Mouse (Mus musculus) lung, embryonic 14.5 days (tissue): Measurements from ENCODE around the gene Atp11c. TPM values are rescaled to one million over a fixed set of nuclear protein-coding genes. Genes with fewer than 3 reads are reported as not detected.

ENCODE experiments used
- ATAC-seq: fragments of 200-750 bp; cut with Nextera tagmentation; 2 replicates; pipeline ENCODE4 v1.8.0; 2017; ENCODE audit warnings: mild to moderate bottlenecking, moderate TSS enrichment, moderate library complexity; ENCODE audit not compliant: insufficient read depth
- DNase-seq: peaks from one replicate; pipeline ENCODE4 v3.0.0-alpha.2; 2015
- H3K27ac ChIP-seq: fragments of 300-500 bp; sonication (generic); 2 replicates; pipeline ENCODE4 v1.5.1; 2014; ENCODE audit warnings: low read depth, mild to moderate bottlenecking, moderate library complexity
- H3K27me3 ChIP-seq: fragments of 300-500 bp; sonication (generic); 2 replicates; pipeline ENCODE4 v1.6.1; 2014; ENCODE audit warnings: low read length, control low read depth; ENCODE audit not compliant: insufficient read depth
- H3K36me3 ChIP-seq: fragments of 300-500 bp; sonication (generic); 2 replicates; pipeline ENCODE4 v1.6.1; 2014; ENCODE audit warnings: control low read depth; ENCODE audit not compliant: insufficient read depth
- H3K4me1 ChIP-seq: fragments of 300-500 bp; sonication (generic); 2 replicates; pipeline ENCODE4 v1.6.1; 2014; ENCODE audit warnings: antibody characterized with exemption, control low read depth; ENCODE audit not compliant: insufficient read depth
- H3K4me2 ChIP-seq: fragments of 300-500 bp; sonication (generic); 2 replicates; pipeline ENCODE4 v1.6.1; 2014; ENCODE audit warnings: mild to moderate bottlenecking
- H3K4me3 ChIP-seq: fragments of 300-500 bp; sonication (generic); 2 replicates; pipeline ENCODE4 v1.5.1; 2014; ENCODE audit warnings: low read depth, low read length
- H3K9ac ChIP-seq: fragments of 300-500 bp; sonication (generic); 2 replicates; pipeline ENCODE4 v1.6.1; 2014
- H3K9me3 ChIP-seq: fragments of 300-500 bp; sonication (generic); 2 replicates; pipeline ENCODE4 v1.6.1; 2016; ENCODE audit warnings: low read depth, low read length, control low read depth
- CTCF ChIP-seq: IDR thresholded peaks from 2 replicates; pipeline ENCODE4 v1.5.1; 2016; ENCODE audit warnings: antibody characterized with exemption, low read depth
- WGBS: fragments of 180-500 bp; shearing (Covaris S2); extraction: QIAGEN DNeasy Blood & Tissue Kit; methylation state at CpG from one replicate; pipeline ENCODE4 v1.1.7; 2014; 5-methylcytosine and 5-hydroxymethylcytosine counted together
- microRNA counts: library from miRNA; unstranded; fragments of <30 nt; microRNA quantifications from one replicate; lab custom pipeline; 2016
- microRNA-seq: library from miRNA; unstranded; fragments of <30 nt; microRNA quantifications from one replicate; pipeline ENCODE4, GENCODE M21; 2016; ENCODE audit warnings: borderline number of aligned reads
- polyA plus RNA-seq: library from polyadenylated mRNA; unstranded; fragments of >200 nt; fragmentation: Nextera tagmentation; extraction: Ambion mirVana; gene quantifications from 2 replicates; pipeline ENCODE4 v1.2.1, GENCODE M21; 2014

Atp11c gene
- polyA plus RNA-seq, 1 experiment from 2014 or later, result 12.9 TPM

DNA sequence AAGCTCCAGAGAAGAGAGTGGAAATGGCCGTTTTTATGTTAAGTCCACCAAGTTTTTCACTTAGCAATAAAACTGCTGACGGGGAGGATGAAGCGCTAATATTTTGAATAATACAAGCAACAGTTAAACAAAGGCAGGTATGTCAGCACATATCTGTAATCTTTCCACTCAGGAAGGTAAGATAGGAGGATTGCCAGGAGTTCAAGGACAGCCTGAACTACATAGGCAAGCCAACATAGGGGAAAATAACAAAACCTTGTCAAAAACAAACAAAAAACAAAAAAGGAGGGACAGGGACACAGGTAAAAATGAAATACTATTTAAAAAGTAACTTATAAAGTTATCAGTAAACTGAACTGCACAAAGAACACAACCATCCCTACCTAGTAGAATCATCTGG is 274.8 kb downstream of the Atp11c start:
- no peaks in the 10 kb centered on the region for H3K9me3 ChIP-seq
- no peak for DNase-seq
- H3K4me1 ChIP-seq, result no peaks in the 10 kb centered on the region
- WGBS, result 93% methylated on average over 3 of the region's 3 CpGs
- H3K4me2 ChIP-seq, result no peak overlapping the region
- H3K4me3 ChIP-seq, result no peak overlapping the region
- no peaks in the 10 kb centered on the region for H3K36me3 ChIP-seq
- H3K27ac ChIP-seq, result no peak overlapping the region
- no peaks in the 10 kb centered on the region for H3K27me3 ChIP-seq
- no peak overlapping the region for H3K9ac ChIP-seq
- no peak for TF ChIP-seq CTCF
- no peak for ATAC-seq

DNA sequence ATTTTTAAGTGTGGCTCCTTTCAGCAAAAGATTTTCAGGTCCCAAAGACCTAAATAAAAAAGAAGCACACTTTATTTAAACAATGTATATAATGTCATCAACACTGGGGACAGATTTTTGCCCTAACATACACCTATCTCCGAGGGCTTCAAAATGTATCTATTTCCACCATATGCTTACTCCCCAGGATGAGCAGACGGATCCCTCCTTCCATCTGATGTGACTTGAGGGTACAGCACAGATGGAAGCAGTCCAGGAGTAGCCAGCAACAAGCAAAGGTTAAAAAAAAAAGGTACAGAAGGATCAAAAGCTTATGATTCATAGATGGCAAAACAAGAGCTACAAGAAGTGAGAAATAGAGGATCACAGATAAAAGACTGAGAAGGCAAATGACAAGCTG is 300.2 kb downstream of the Atp11c start:
- no peak overlapping the region for H3K4me2 ChIP-seq
- DNase-seq, result no peak
- no peak overlapping the region for H3K27ac ChIP-seq
- no peak overlapping the region for H3K9ac ChIP-seq
- 72% methylated on average over 2 of the region's 2 CpGs for WGBS
- no peaks in the 10 kb centered on the region for H3K4me1 ChIP-seq
- no peaks in the 10 kb centered on the region for H3K27me3 ChIP-seq
- H3K36me3 ChIP-seq, result no peaks in the 10 kb centered on the region
- no peak for ATAC-seq
- H3K9me3 ChIP-seq, result no peaks in the 10 kb centered on the region
- TF ChIP-seq CTCF, result no peak
- no peak overlapping the region for H3K4me3 ChIP-seq

DNA sequence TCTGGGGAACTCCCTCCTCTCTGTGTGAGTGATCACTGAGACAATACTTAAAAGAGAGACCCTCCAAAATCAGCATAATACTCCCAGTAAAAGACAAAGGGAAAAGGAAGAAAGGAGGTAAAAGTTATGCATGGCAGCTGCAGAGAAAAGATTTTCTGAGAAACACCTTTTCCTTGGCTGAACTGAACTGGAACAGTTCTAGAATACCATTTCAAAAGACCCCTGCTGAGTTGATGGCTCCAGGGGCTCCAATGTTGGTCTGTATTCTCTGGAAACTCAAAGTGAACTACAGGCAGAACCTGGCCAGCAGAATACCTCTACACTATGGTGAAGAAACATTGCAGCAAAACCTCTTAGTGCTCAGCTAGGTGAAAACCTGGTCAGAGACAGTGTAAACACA is 337.2 kb downstream of the Atp11c start:
- no peak for TF ChIP-seq CTCF
- Histone ChIP-seq H3K9ac (no peak overlapping the region), H3K9me3 (no peaks in the 10 kb centered on the region), H3K4me1 (no peaks in the 10 kb centered on the region), H3K27me3 (no peaks in the 10 kb centered on the region), H3K36me3 (no peaks in the 10 kb centered on the region), H3K27ac (no peak overlapping the region), H3K4me2 (no peak overlapping the region), H3K4me3 (no peak overlapping the region)
- DNase-seq, result no peak
- ATAC-seq, result no peak

DNA sequence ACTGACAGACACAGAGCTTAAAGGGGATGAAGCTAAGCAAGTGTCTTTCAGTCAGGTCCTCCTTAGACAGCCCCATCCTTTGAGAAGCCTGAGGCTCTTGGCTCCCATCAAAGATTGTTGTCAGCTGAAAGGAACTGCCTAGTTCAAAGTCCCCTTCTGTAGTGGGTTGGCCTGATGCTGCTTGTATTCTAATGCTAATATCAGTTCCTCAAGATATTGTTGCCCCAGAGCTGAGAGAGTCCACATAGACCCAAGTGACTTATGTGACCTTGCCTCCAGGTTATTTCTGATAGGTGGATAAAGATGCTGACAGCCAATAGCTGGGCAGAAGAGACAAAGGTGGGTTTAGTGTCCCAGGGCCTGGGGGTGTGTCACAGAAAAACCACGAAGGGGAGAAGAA is 404.8 kb downstream of the Atp11c start:
- 39% methylated on average over 1 of the region's 1 CpGs for WGBS
- Histone ChIP-seq H3K4me2 (no peak overlapping the region), H3K9me3 (no peaks in the 10 kb centered on the region), H3K9ac (no peak overlapping the region), H3K36me3 (no peaks in the 10 kb centered on the region), H3K4me1 (no peaks in the 10 kb centered on the region), H3K4me3 (no peak overlapping the region), H3K27me3 (no peaks in the 10 kb centered on the region), H3K27ac (no peak overlapping the region)
- ATAC-seq, result no peak
- no peak for DNase-seq
- no peak for TF ChIP-seq CTCF

DNA sequence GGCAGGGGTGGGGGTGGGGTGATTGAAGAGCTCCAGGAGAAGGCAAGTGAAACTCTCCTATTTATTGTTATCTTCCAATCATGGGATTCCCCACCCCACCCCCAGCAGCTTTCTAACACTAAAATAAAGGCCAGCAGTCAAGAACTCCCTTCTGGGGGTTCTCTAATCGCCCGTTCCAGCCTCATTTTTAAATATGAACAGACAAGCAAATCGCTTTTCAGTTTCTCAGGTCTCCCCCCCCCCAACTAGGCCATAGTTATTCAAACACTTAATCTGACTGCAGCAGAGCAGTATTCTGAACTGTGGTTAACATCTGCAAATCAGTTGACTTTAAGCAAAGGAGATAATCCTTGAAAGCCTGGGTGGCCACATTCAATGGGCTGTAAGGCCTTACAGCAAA is 409.9 kb downstream of the Atp11c start:
- ATAC-seq, result no peak
- H3K4me2 ChIP-seq, result no peak overlapping the region
- H3K9me3 ChIP-seq, result no peaks in the 10 kb centered on the region
- H3K36me3 ChIP-seq, result no peaks in the 10 kb centered on the region
- H3K27me3 ChIP-seq, result no peaks in the 10 kb centered on the region
- no peak overlapping the region for H3K4me3 ChIP-seq
- TF ChIP-seq CTCF, result no peak
- WGBS, result 58% methylated on average over 3 of the region's 3 CpGs
- H3K9ac ChIP-seq, result no peak overlapping the region
- no peaks in the 10 kb centered on the region for H3K4me1 ChIP-seq
- no peak overlapping the region for H3K27ac ChIP-seq
- no peak for DNase-seq

DNA sequence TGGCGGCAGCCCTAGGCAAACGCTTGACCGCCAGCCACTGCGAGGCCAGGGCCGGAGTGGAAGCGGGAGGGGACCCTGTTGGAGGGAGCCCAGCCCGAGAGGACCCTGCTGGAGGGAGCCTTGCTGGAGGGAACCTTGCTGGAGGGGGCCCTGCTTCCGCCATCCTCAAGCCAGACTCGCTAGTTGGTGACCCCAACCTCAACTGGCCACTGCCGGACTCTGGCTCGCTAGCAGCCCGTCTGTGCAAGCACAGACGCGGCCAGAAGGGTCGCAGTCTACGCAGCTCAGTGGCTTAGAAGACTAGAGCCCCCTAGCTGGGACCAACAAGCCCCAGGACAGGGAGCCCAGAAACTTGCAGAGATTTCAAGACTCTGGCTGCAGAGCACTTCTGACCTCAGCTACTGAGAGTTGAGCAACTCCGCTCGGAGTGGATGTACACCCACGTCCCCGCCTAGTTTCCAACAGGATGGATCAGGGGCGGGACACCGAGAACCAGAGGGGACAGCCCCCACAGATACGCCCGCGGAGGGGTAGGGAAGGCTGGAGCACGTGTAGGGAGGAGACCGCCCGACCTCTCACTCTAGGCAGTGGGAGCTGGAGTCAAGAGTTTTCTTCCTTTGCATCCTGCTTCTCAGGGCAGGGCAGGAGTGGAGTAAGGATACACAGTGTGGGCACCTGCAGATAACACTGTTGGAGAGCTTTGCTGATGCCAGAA is 413.6 kb downstream of the Atp11c start, which contains the start of gene Mcf2:
Gene Mcf2, minus strand, starts transcription at position 346 of the 715 bp plus-strand sequence.
- Histone ChIP-seq H3K27ac (no peak within 1 kb of the TSS), H3K4me3 (peak within 1 kb of the TSS; percentile 28), H3K27me3 (no peaks in the 10 kb centered on the region), H3K4me1 (no peaks in the 10 kb centered on the region), H3K9ac (no peak within 1 kb of the TSS), H3K4me2 (peak within 1 kb of the TSS; percentile 61), H3K36me3 (no peaks in the 10 kb centered on the region), H3K9me3 (no peaks in the 10 kb centered on the region)
- no peak for TF ChIP-seq CTCF
- DNase-seq (peak; percentile 15), ATAC-seq (peak; percentile 82; the same call in 1 of the 2 replicates)
- 10% methylated on average over 28 of the region's 28 CpGs for WGBS

DNA sequence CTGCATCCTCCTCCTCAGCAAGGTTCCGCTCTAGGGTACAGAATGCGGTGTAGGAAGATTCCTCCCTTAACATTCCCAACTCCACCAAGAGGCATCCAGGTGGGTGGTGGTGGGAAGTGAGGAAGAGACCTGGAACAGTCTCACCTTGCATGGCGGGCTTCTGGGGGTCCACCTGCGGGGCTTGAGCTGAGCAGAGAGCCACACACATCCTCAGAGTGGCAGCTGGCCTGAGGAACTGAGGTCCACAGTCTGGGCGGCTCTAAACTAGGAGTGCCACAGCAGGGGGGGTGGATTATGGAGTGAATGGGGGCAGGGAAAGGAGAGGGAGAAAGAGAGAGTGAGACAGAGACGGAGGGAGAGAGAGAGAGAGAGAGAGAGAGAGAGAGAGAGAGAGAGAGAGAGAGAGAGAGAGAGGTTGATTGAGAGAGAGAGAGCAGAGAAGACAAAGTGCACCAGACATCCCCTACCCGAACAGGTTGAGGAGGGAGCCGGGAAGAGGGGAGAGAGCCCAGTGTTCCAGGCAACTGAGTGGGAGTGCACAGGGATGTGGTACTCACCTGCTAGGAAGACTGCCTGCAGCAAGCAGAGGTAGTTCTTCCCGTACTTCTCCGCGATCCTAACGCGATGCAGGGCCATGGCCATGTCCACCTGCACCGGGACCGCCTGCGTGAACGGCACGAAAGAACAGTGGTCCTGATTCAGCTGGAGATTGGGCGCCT is 414.3 kb downstream of the Atp11c start:
- no peaks in the 10 kb centered on the region for H3K4me1 ChIP-seq
- ATAC-seq (peak; percentile 54; the same call in 1 of the 2 replicates), DNase-seq (no peak)
- H3K4me2 ChIP-seq, result peak overlapping the region; percentile 61
- H3K36me3 ChIP-seq, result no peaks in the 10 kb centered on the region
- H3K27ac ChIP-seq, result no peak overlapping the region
- no peak for TF ChIP-seq CTCF
- 10% methylated on average over 18 of the region's 19 CpGs for WGBS
- H3K9ac ChIP-seq, result no peak overlapping the region
- peak overlapping the region; percentile 28 for H3K4me3 ChIP-seq
- H3K27me3 ChIP-seq, result no peaks in the 10 kb centered on the region
- no peaks in the 10 kb centered on the region for H3K9me3 ChIP-seq

MicroRNAs encoded within 50 kb of the gene (microRNA counts, 519-probe panel; counts per million panel counts)
- microRNA mmu-miR-505 (lab: Ali Mortazavi, UCI), result 2,353 counts per million, percentile 38 among the panel's probes with 10 or more counts

Small RNA genes lying within 50 kb of the gene (microRNA-seq; reads per million reads assigned to microRNA genes)
- 66.3 reads per million, percentile 43 among the genes with 10 or more reads in this experiment for gene Mir505

Other genes with a start within 250 kb of the Atp11c start
- not detected in 2 replicates for gene Gm7073, start 53.4 kb downstream of the Atp11c start, polyA plus RNA-seq